Mouse (Mus musculus): ENCODE results near the gene Fchsd2. TPM values are rescaled to one million over a fixed set of nuclear protein-coding genes. Genes with fewer than 3 reads are reported as not detected.
"Not testable (repeated sequence)": the region's sequence is repeated elsewhere in the genome, so short reads cannot be mapped to it uniquely, and the experiment has no call there.

Gene Fchsd2
- polyA plus RNA-seq, 1 experiment from 2014 or later: 38.6 TPM

DNA sequence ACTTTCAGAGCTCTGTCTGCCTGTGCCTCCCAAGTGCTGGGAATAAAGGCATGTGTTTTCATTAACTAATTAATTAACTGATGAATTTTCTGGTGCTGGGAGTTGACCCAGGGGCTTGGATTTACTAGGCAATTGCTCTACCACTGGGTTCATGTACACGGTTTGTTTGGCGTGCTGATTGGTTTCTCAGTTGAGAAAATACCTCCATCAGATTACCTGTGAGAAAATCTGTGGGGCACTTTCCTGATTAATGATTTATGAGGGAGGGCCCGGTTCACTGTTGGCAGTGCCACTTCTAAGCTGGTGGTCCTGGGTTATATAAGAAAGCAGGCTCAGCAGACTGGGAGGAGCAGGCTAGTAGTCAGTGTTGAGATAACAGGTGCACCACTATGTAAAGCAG is 38.0 kb downstream of the Fchsd2 start:
- WGBS: 69% methylated on average over 3 of the region's 3 CpGs

DNA sequence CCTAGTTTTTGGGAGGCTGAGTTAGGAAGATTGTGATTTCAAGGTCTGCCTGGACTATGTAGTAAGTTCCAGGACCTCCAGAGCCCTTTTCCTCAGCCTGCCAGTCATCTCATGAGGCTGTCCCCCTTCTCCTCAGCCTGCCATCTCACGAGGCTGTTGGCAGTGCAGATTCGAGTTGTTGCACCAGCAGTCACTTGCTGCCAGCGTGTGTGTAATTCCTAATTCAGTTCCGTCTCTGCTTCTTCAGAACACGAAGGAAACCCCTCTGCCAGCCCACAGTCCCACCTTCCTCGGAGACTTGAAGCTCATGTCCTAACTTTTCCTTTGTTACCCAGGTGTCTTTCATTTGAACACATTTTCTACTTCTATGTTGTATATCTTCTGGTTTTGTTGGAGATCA is 38.6 kb downstream of the Fchsd2 start:
- WGBS: 81% methylated on average over 6 of the region's 6 CpGs
- no peak overlapping the region for H3K27ac ChIP-seq
- no peak overlapping the region for H3K4me2 ChIP-seq
- H3K4me1 ChIP-seq (replicated peaks): peaks cover 15% of the 10 kb centered on the region
- H3K36me3 ChIP-seq: no peaks in the 10 kb centered on the region
- no peak overlapping the region for H3K4me3 ChIP-seq
- no peaks in the 10 kb centered on the region for H3K27me3 ChIP-seq
- no peaks in the 10 kb centered on the region for H3K9me3 ChIP-seq
- no peak for ATAC-seq (ENCODE audit: low FRiP score)
- H3K9ac ChIP-seq: no peak overlapping the region

More for the DNA sequence above, 38.0 kb downstream of the Fchsd2 start:
- Histone ChIP-seq H3K4me2 (no peak overlapping the region), H3K27me3 (no peaks in the 10 kb centered on the region), H3K9ac (no peak overlapping the region), H3K4me3 (no peak overlapping the region), H3K27ac (no peak overlapping the region), H3K36me3 (no peaks in the 10 kb centered on the region), H3K4me1 (replicated peaks) (peaks cover 15% of the 10 kb centered on the region), H3K9me3 (no peaks in the 10 kb centered on the region)
- no peak for ATAC-seq (ENCODE audit: low FRiP score)

DNA sequence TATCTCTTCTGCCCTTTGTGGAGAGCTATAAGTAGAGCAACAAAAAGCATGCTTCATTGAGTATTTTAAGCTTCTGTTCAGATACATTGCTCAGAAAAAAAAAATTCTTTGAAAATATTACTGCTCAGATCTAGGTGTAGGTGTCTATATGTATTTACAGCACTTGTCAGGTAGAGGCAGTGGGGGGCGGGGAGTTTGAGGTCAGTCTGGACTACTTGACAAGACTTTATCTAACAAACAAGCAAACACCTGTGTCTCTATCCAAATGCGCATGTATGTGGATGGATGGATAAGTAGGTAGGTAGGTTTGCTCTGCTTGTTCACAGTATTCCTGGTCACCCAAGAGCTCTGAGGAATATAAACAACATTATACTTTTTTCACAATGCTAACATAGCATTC is 40.9 kb downstream of the Fchsd2 start:
- WGBS: 98% methylated on average over 2 of the region's 2 CpGs
- Histone ChIP-seq H3K4me1 (replicated peaks) (peaks cover 15% of the 10 kb centered on the region), H3K27ac (no peak overlapping the region), H3K9ac (no peak overlapping the region), H3K36me3 (no peaks in the 10 kb centered on the region), H3K4me3 (no peak overlapping the region), H3K9me3 (no peaks in the 10 kb centered on the region), H3K27me3 (no peaks in the 10 kb centered on the region), H3K4me2 (no peak overlapping the region)
- no peak for ATAC-seq (ENCODE audit: low FRiP score)

DNA sequence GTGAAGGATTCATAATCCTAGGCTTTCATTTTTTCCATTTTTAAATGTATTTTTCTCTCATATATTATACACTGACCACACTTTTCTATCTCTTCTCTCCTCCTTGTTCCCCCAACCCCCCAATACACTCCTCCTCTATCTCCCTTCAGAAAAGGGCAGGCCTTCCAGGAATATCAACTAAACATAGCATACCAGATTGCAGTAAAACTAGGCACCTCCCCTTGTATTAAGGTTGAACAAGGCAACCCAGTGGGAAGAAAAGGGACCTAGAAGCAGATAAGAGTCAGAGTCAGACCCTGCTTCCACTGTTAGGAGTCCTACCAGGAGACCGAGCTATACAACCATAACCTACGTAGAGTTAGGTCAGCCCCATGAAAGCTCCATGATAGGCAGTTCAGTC is 41.5 kb downstream of the Fchsd2 start:
- Histone ChIP-seq H3K27me3 (no peaks in the 10 kb centered on the region), H3K27ac (no peak overlapping the region), H3K4me3 (no peak overlapping the region), H3K36me3 (no peaks in the 10 kb centered on the region), H3K9me3 (no peaks in the 10 kb centered on the region), H3K4me2 (no peak overlapping the region), H3K4me1 (replicated peaks) (peaks cover 15% of the 10 kb centered on the region), H3K9ac (no peak overlapping the region)
- 98% methylated on average over 2 of the region's 2 CpGs for WGBS
- ATAC-seq (ENCODE audit: low FRiP score): no peak

DNA sequence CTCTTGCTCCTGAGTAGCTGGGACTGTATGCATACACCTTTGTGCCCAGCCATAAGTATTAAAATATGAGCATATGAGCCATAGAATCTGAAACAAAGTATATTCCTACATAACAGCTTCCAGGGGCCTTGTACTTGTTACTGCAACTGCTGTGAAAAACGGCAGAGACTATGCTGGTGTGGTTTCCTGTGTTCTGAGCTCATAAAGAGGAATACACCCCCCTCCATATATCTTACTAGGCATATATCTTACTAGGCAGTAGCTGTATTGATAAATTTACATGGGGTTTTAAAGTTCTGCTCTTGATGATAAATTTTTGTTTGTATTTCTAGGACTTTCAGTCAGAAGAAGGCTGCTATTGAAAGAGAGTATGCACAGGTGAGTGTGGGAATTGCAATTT is 46.2 kb downstream of the Fchsd2 start:
- H3K9me3 ChIP-seq: no peaks in the 10 kb centered on the region
- 78% methylated on average over 1 of the region's 1 CpGs for WGBS
- H3K9ac ChIP-seq: no peak overlapping the region
- no peak overlapping the region for H3K27ac ChIP-seq
- H3K4me1 ChIP-seq (replicated peaks): no peaks in the 10 kb centered on the region
- ATAC-seq (ENCODE audit: low FRiP score): no peak
- peaks cover 9% of the 10 kb centered on the region; the same call in 1 of the 2 replicates for H3K36me3 ChIP-seq
- no peaks in the 10 kb centered on the region for H3K27me3 ChIP-seq
- H3K4me2 ChIP-seq: no peak overlapping the region
- no peak overlapping the region for H3K4me3 ChIP-seq

DNA sequence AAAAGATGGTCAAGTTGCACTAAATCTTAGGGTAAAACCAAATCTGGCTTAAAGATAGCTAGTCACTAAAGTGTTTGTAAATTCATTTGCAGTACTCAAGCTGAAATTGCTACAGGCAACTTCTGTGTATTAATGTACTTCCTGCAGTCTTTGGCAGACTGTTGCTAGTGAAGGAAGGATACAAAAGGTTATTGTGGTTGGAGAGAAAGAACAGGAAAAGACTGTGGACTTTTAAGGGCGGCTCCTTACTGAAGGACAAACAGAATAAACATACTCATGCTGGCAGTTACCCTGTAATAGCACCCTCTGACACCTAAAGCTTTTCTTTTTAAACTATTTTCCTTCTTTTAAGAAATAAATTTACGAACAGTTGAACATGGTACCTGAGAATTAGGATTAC is 50.2 kb downstream of the Fchsd2 start:
- H3K4me1 ChIP-seq (replicated peaks): no peaks in the 10 kb centered on the region
- 71% methylated on average over 2 of the region's 2 CpGs for WGBS
- H3K27ac ChIP-seq: no peak overlapping the region
- H3K36me3 ChIP-seq: peaks cover 9% of the 10 kb centered on the region; the same call in 1 of the 2 replicates
- H3K27me3 ChIP-seq: no peaks in the 10 kb centered on the region
- no peak overlapping the region for H3K9ac ChIP-seq
- no peaks in the 10 kb centered on the region for H3K9me3 ChIP-seq
- H3K4me2 ChIP-seq: no peak overlapping the region
- no peak for ATAC-seq (ENCODE audit: low FRiP score)
- no peak overlapping the region for H3K4me3 ChIP-seq

DNA sequence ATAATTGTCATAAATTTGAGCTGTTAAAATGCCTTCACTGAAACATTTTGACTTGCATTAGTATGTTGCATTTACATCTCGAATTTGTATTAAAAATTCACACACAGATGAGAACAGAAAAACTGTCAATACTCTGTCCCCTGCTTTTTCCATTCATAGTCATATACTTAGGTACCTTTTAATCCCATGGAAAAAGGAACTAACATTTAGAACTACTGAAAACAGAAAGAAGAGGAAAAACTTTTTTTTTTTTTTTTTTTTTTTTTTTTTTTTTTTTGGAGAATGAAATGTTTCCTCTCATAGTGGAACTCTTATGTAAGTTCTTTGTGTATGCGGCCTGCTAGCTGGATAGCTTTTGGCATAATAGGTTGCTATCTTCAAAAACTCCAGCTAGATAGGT is 51.6 kb downstream of the Fchsd2 start:
- H3K4me2 ChIP-seq: no peak overlapping the region
- no peak for ATAC-seq (ENCODE audit: low FRiP score)
- no peaks in the 10 kb centered on the region for H3K9me3 ChIP-seq
- peaks cover 9% of the 10 kb centered on the region; the same call in 1 of the 2 replicates for H3K36me3 ChIP-seq
- H3K27ac ChIP-seq: no peak overlapping the region
- 94% methylated on average over 2 of the region's 2 CpGs for WGBS
- no peaks in the 10 kb centered on the region for H3K4me1 ChIP-seq (replicated peaks)
- no peak overlapping the region for H3K4me3 ChIP-seq
- H3K9ac ChIP-seq: no peak overlapping the region
- H3K27me3 ChIP-seq: no peaks in the 10 kb centered on the region

DNA sequence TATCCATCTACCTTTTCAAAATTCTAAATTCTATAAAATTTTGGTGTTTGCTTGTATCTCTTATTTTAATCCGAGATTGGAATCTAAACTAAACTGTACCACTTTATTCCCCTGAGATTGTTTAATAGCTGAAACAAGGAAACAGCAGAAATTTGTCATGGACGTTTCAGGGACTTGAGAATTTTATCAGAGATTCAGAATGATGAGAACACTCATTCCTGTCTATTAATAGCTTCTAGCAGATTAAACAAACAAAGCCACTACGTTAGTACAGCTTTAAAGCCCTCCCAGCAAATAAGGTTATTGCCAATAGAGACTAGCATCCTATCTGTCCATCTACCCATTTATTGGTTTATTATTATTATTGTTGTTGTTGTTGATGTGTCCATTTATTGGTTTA is 56.4 kb downstream of the Fchsd2 start:
- 87% methylated on average over 3 of the region's 3 CpGs for WGBS
- Histone ChIP-seq H3K36me3 (no peaks in the 10 kb centered on the region), H3K9me3 (no peaks in the 10 kb centered on the region), H3K9ac (no peak overlapping the region), H3K4me3 (no peak overlapping the region), H3K4me2 (no peak overlapping the region), H3K27ac (no peak overlapping the region), H3K4me1 (replicated peaks) (no peaks in the 10 kb centered on the region), H3K27me3 (no peaks in the 10 kb centered on the region)
- no peak for ATAC-seq (ENCODE audit: low FRiP score)

DNA sequence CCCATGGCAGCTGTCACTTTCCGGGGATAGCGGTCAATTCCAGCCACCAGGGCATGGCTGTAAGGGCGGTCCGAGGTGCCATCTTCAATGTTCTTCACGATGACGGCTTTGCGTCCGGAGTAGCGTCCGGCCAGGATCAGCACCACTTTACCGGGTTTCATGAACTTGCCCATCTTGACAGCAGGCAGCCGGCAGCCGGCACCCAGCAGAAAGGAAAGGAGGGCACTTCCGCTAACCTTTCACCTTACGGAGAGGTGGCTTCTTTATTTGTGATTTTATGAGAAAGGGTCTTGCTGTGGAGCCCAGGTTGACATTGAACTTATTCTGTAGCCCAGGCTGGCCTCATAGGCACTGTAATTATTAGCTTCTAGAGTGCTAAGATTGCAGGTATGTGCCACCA is 62.2 kb downstream of the Fchsd2 start:
- H3K27ac ChIP-seq; H3K9me3 ChIP-seq; H3K4me2 ChIP-seq; ATAC-seq (ENCODE audit: low FRiP score); H3K4me3 ChIP-seq; H3K36me3 ChIP-seq; H3K4me1 ChIP-seq (replicated peaks); H3K27me3 ChIP-seq; H3K9ac ChIP-seq: not testable (repeated sequence)
- 95% methylated on average over 15 of the region's 15 CpGs for WGBS

DNA sequence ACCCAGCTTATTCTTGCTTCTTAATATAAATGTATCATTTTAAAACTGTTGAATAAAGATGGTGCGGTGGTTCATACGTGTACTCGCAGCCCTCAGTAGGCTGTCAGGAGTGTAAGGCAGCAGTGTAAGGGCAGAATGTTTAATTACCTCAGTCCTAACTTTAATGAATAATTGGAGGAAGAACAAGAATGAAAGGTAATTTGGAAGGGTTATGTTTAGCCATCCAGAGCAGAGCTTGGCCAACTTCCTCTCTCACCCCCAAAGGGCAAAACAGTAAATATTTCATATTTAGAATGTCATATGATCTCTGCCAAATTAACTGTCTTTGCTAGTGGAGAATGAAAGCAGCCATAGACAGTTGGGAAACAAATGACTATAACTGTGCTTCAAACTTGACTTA is 62.6 kb downstream of the Fchsd2 start:
- Histone ChIP-seq H3K27me3 (no peaks in the 10 kb centered on the region), H3K4me3 (no peak overlapping the region), H3K9ac (no peak overlapping the region), H3K27ac (no peak overlapping the region), H3K9me3 (no peaks in the 10 kb centered on the region), H3K4me1 (replicated peaks) (0 out of 2 replicates have a peak, but pooled peaks cover 3% of the 10 kb centered on the region), H3K36me3 (no peaks in the 10 kb centered on the region), H3K4me2 (no peak overlapping the region)
- ATAC-seq (ENCODE audit: low FRiP score): no peak
- 95% methylated on average over 3 of the region's 3 CpGs for WGBS

DNA sequence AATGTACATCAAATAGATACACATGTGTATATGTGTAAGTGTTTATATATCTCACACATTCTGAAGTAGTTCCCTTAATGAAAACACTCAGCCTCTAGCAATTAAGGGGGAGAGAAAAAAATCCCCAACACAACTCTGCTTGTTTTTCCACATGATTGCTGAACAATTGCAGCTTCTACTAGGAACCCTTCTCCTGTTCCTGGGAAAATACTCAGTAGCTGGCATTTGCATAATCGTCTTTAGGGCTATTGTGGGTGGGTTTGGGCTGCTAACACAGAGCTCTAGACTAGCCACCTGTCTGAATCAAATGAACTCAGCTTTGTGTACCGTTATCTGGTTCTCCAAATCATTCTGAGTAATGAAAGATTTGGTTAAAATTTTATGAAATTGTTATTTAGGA is 67.6 kb downstream of the Fchsd2 start:
- Histone ChIP-seq H3K4me3 (no peak overlapping the region), H3K27ac (no peak overlapping the region), H3K4me2 (no peak overlapping the region), H3K9me3 (no peaks in the 10 kb centered on the region), H3K4me1 (replicated peaks) (peaks cover 4% of the 10 kb centered on the region; the same call in 1 of the 2 replicates), H3K36me3 (no peaks in the 10 kb centered on the region), H3K9ac (no peak overlapping the region), H3K27me3 (no peaks in the 10 kb centered on the region)
- ATAC-seq (ENCODE audit: low FRiP score): no peak
- WGBS: 22% methylated on average over 2 of the region's 2 CpGs

DNA sequence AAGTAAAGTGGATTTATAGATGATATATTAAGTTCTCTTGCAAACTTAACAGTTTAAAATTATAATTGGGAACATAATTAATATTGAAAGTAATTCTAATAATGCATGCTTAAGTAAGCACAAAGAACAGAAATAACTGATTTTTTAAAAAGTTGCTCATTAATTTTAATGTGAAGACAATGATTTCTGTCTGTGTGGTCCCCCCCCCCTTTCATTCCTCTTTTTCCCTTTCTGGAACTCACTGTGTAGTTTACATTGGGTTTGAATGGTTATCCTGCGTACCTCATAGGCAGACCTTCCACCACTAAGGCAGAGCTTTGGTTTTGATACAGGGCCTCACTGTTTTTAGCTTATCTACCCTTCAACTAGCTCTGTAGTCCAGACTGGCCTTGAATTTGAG is 70.1 kb downstream of the Fchsd2 start:
- 92% methylated on average over 1 of the region's 1 CpGs for WGBS
- no peak overlapping the region for H3K27ac ChIP-seq
- H3K4me1 ChIP-seq (replicated peaks): peaks cover 9% of the 10 kb centered on the region; the same call in 1 of the 2 replicates
- H3K9ac ChIP-seq: no peak overlapping the region
- H3K36me3 ChIP-seq: no peaks in the 10 kb centered on the region
- H3K9me3 ChIP-seq: no peaks in the 10 kb centered on the region
- H3K4me2 ChIP-seq: no peak overlapping the region
- H3K27me3 ChIP-seq: no peaks in the 10 kb centered on the region
- no peak for ATAC-seq (ENCODE audit: low FRiP score)
- no peak overlapping the region for H3K4me3 ChIP-seq

DNA sequence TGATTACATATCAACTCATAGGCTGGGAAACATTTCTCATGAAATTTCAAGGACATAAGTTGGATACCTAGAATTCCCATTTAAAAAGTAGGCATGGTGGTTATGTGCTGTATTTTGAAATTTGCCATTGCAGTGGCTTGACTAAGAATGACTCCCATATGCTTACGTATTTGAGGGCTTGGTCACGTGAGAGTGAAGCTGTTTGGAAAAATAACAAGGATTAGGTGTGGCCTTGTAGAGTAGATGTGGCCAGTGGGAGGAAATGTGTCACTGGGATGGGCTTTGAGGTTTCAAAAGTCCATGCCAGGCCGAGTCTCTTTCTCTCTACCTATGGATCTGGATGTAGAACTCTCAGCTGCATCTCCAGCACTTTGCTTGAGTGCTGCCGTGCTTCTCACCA is 71.2 kb downstream of the Fchsd2 start:
- 90% methylated on average over 4 of the region's 4 CpGs for WGBS
- Histone ChIP-seq H3K27ac (no peak overlapping the region), H3K4me3 (no peak overlapping the region), H3K27me3 (no peaks in the 10 kb centered on the region), H3K4me2 (no peak overlapping the region), H3K4me1 (replicated peaks) (peaks cover 9% of the 10 kb centered on the region; the same call in 1 of the 2 replicates), H3K36me3 (no peaks in the 10 kb centered on the region), H3K9me3 (no peaks in the 10 kb centered on the region), H3K9ac (no peak overlapping the region)
- ATAC-seq (ENCODE audit: low FRiP score): no peak

All from hindbrain, embryonic 13.5 days (tissue).